Mouse (Mus musculus): Measurements from ENCODE around the gene Marveld3. TPM values are rescaled to one million over a fixed set of nuclear protein-coding genes. Genes with fewer than 3 reads are reported as not detected.

Marveld3 gene
- polyA plus RNA-seq, 1 experiment from 2014 or later: 0.50 TPM

DNA sequence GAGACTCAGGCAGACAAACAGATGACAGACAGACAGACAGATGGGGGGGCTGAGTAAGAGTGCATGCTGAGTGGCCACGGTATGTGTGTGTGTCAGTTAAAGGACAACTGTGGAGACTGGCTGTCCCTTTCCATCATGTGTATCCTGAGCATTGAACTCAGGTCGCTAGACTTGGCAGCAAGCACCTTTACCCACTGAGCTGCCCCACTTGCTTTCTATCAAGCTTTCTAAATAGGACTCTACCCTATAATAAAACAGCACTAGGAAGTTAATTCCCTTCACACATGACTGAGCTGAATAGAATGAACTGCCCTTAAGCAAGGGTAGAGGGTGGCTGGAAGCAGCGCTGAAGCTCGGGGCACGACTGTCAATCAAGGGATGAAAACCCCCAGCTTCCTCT is 30.2 kb upstream of the Marveld3 start:
- Histone ChIP-seq H3K9me3 (no peaks in the 10 kb centered on the region), H3K9ac (replicated peaks) (no peak overlapping the region), H3K4me1 (replicated peaks) (no peaks in the 10 kb centered on the region), H3K27ac (no peak overlapping the region), H3K4me2 (no peak overlapping the region), H3K4me3 (replicated peaks) (no peak overlapping the region), H3K36me3 (no peaks in the 10 kb centered on the region), H3K27me3 (no peaks in the 10 kb centered on the region)
- ATAC-seq (ENCODE audit: insufficient number of reproducible peaks, insufficient read depth, low FRiP score, low TSS enrichment, low read depth): no peak
- WGBS: 81% methylated on average over 5 of the region's 5 CpGs

DNA sequence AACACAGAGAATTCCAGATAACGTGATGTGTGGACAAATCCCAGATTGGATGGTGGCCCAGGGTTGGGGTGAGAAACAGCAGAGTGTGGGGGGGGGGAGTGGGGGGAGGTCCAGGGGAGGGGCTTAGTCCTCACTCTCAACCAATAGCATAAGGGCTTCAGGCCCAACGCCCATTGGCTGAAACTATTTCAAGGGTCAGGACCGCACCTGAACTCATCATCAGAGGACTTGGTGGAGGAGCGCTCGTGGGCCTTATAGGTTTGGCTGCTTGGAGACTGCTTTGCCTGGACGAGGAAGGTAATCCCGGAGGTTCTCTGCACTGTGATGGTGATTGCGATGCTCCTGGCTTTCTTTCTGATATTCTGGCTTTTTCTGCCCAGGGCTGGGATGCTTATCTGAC is 28.2 kb upstream of the Marveld3 start, which contains the start of gene Tat:
TSS of gene Tat (plus strand) at position 214 of the 400 bp plus-strand sequence.
- no peaks in the 10 kb centered on the region for H3K27me3 ChIP-seq
- H3K36me3 ChIP-seq: no peaks in the 10 kb centered on the region
- no peak within 1 kb of the TSS for H3K4me2 ChIP-seq
- no peaks in the 10 kb centered on the region for H3K4me1 ChIP-seq (replicated peaks)
- H3K9me3 ChIP-seq: no peaks in the 10 kb centered on the region
- ATAC-seq (ENCODE audit: insufficient number of reproducible peaks, insufficient read depth, low FRiP score, low TSS enrichment, low read depth): no peak
- H3K4me3 ChIP-seq (replicated peaks): no peak within 1 kb of the TSS
- WGBS: 80% methylated on average over 8 of the region's 8 CpGs
- H3K9ac ChIP-seq (replicated peaks): no peak within 1 kb of the TSS
- H3K27ac ChIP-seq: no peak within 1 kb of the TSS

DNA sequence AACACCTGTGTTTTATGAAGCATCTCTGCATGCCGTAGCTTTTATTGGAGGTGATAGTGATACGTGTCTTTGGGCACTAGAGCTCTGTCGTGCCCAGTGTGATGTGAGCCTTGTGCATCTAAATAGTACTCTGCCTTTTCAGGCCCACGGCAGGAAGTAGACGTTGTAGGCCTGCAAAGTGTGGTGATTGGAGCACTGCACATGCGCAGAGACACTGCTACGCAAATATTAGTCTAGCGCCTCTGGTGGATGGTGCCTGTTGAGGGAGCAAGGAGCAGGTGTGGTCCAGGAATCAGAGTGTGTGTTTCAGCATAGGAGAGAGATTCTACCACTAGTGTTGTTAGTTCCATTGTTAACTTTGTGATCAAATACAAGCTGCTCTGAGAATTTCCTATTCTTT is 27.1 kb upstream of the Marveld3 start:
- no peaks in the 10 kb centered on the region for H3K9me3 ChIP-seq
- no peaks in the 10 kb centered on the region for H3K27me3 ChIP-seq
- no peak for ATAC-seq (ENCODE audit: insufficient number of reproducible peaks, insufficient read depth, low FRiP score, low TSS enrichment, low read depth)
- no peaks in the 10 kb centered on the region for H3K36me3 ChIP-seq
- 0 out of 2 replicates have a peak, but pooled peaks cover under 1% of the 10 kb centered on the region for H3K4me1 ChIP-seq (replicated peaks)
- no peak overlapping the region for H3K4me3 ChIP-seq (replicated peaks)
- WGBS: 86% methylated on average over 8 of the region's 8 CpGs
- no peak overlapping the region for H3K4me2 ChIP-seq
- H3K27ac ChIP-seq: no peak overlapping the region
- no peak overlapping the region for H3K9ac ChIP-seq (replicated peaks)

DNA sequence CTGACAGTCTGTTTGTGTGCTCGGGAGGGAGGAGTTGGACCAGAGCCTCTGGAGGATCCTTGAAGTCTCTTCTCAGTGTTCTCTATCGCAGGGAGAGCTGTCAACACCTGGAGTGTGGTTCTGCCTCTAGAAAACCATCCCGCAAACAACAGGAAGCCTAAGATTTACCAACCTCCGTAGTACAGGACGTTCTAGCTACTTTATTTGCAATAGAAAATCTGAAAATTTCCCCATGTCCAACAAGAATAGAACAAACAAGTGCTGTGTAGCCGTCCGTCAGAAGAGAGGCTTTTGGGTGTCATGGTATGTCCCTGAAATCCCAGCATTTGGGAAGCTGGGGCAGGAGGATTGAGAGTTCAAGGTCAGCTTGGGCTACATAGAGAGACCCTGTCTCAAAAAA is 25.8 kb upstream of the Marveld3 start:
- H3K4me1 ChIP-seq (replicated peaks): 0 out of 2 replicates have a peak, but pooled peaks cover 3% of the 10 kb centered on the region
- no peak overlapping the region for H3K4me3 ChIP-seq (replicated peaks)
- no peak overlapping the region for H3K9ac ChIP-seq (replicated peaks)
- H3K4me2 ChIP-seq: no peak overlapping the region
- H3K27ac ChIP-seq: no peak overlapping the region
- no peaks in the 10 kb centered on the region for H3K36me3 ChIP-seq
- no peaks in the 10 kb centered on the region for H3K9me3 ChIP-seq
- peaks cover 5% of the 10 kb centered on the region; the same call in 1 of the 2 replicates for H3K27me3 ChIP-seq
- no peak for ATAC-seq (ENCODE audit: insufficient number of reproducible peaks, insufficient read depth, low FRiP score, low TSS enrichment, low read depth)
- WGBS: 82% methylated on average over 7 of the region's 7 CpGs

DNA sequence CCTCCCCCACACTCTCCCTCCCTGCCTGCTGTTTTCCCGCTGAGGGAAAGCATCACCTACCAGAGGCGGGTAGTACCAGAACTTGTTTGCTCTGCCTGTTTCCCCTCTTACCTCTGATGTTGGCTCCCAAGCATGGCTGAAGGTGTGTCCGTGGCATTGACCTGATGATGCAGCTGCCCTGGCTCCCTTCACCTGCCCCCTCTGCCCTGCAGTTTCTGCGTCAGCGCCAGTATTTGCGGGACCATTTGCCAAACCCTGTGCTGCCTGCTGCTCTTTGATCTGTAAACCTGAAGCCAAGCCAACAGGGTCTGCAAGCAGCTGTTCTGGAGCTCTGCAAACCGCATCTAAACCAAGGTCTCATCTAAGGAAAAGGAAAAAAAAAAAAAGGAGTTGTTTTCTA is 24.4 kb upstream of the Marveld3 start:
- Histone ChIP-seq H3K27ac (no peak overlapping the region), H3K36me3 (no peaks in the 10 kb centered on the region), H3K27me3 (peaks cover 5% of the 10 kb centered on the region; the same call in 1 of the 2 replicates), H3K9me3 (no peaks in the 10 kb centered on the region), H3K9ac (replicated peaks) (no peak overlapping the region), H3K4me1 (replicated peaks) (0 out of 2 replicates have a peak, but pooled peaks cover 3% of the 10 kb centered on the region), H3K4me2 (no peak overlapping the region), H3K4me3 (replicated peaks) (no peak overlapping the region)
- ATAC-seq (ENCODE audit: insufficient number of reproducible peaks, insufficient read depth, low FRiP score, low TSS enrichment, low read depth): no peak
- WGBS: 55% methylated on average over 7 of the region's 7 CpGs

DNA sequence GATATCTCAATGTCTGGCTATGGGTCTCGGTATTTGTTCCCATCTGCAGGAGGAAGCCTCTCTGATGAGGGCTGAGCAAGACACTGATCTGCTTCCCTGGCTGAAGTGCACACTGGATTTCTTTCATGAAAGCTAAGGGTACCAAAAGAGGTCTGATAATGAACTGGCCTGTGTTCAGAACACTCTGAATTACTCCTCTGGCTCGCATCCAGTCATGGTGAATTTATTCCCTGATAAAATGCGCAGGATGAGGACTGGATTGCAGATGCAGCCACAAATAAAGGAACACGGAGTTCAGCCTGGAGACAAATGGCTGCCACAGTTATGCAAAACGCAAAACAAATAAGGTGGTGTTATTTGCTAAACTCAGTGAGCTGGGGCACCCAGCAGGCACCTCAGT is 21.9 kb upstream of the Marveld3 start:
- 52% methylated on average over 5 of the region's 5 CpGs for WGBS
- ATAC-seq (ENCODE audit: insufficient number of reproducible peaks, insufficient read depth, low FRiP score, low TSS enrichment, low read depth): no peak
- H3K9me3 ChIP-seq: no peaks in the 10 kb centered on the region
- no peak overlapping the region for H3K9ac ChIP-seq (replicated peaks)
- H3K4me2 ChIP-seq: no peak overlapping the region
- peaks cover 13% of the 10 kb centered on the region; the same call in 1 of the 2 replicates for H3K27me3 ChIP-seq
- H3K36me3 ChIP-seq: no peaks in the 10 kb centered on the region
- 0 out of 2 replicates have a peak, but pooled peaks cover 3% of the 10 kb centered on the region for H3K4me1 ChIP-seq (replicated peaks)
- H3K27ac ChIP-seq: no peak overlapping the region
- no peak overlapping the region for H3K4me3 ChIP-seq (replicated peaks)

DNA sequence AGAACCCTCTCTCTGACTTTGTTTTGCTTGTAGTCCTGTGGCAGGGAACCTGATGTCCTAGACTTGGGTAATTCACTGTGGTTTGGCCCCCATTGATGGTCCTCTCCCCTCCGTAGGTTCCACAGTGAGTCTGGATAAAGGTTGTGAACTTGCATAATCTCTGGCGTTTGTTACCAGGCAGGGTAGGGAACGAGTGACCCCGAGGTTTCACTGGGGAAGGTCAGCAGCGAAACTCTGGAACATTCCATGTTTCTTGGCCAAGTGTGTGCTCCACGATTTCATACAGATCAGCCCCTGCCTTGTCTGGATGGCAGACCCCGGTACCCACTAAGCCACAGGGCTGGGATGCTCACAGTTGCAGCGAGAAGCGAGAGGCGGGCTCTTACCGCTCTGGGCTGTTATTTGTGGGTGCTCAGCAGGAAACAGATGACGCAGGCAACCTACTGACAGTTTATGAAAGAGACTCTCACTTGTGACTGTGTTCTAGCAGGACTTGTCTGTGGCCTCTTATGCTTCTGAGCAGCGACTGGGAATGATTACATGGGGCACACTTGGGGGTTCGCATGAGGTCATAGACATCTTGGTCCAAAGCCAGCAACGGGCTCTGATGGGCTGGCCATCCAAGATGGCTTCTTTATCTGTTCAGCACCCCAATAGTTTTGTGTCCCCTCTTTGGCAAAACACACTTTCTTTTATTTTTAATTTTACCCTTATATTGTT is 20.5 kb upstream of the Marveld3 start:
- no peak overlapping the region for H3K9ac ChIP-seq (replicated peaks)
- H3K4me2 ChIP-seq: no peak overlapping the region
- no peak for ATAC-seq (ENCODE audit: insufficient number of reproducible peaks, insufficient read depth, low FRiP score, low TSS enrichment, low read depth)
- no peaks in the 10 kb centered on the region for H3K36me3 ChIP-seq
- peaks cover 13% of the 10 kb centered on the region; the same call in 1 of the 2 replicates for H3K27me3 ChIP-seq
- no peak overlapping the region for H3K4me3 ChIP-seq (replicated peaks)
- no peaks in the 10 kb centered on the region for H3K9me3 ChIP-seq
- WGBS: 76% methylated on average over 15 of the region's 15 CpGs
- H3K4me1 ChIP-seq (replicated peaks): 0 out of 2 replicates have a peak, but pooled peaks cover 3% of the 10 kb centered on the region
- H3K27ac ChIP-seq: no peak overlapping the region

DNA sequence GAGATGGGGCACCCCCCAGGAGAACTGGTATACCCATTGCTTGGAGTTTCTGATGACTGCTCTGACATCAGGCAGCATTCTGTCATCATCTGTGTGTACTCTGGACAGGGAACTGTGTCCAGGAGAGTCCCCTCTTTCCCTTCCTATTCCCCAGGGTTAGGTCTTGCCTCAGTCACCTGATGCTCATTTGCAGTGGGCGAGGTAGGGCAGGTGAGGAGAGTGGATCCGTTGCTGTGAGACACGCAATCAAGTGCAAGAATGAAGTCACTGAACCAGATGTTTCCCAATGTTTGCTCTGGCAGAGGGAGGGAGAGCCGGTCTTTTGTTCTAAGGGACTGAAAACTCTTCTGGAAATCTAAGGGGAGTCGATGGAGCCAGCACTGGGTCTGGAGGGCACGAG is 17.3 kb upstream of the Marveld3 start:
- no peak overlapping the region for H3K27ac ChIP-seq
- no peak overlapping the region for H3K4me2 ChIP-seq
- peaks cover 9% of the 10 kb centered on the region for H3K9me3 ChIP-seq
- 0 out of 2 replicates have a peak, but pooled peaks cover 3% of the 10 kb centered on the region for H3K4me1 ChIP-seq (replicated peaks)
- 89% methylated on average over 6 of the region's 6 CpGs for WGBS
- H3K9ac ChIP-seq (replicated peaks): no peak overlapping the region
- ATAC-seq (ENCODE audit: insufficient number of reproducible peaks, insufficient read depth, low FRiP score, low TSS enrichment, low read depth): no peak
- H3K27me3 ChIP-seq: peaks cover 13% of the 10 kb centered on the region; the same call in 1 of the 2 replicates
- H3K4me3 ChIP-seq (replicated peaks): no peak overlapping the region
- H3K36me3 ChIP-seq: no peaks in the 10 kb centered on the region

DNA sequence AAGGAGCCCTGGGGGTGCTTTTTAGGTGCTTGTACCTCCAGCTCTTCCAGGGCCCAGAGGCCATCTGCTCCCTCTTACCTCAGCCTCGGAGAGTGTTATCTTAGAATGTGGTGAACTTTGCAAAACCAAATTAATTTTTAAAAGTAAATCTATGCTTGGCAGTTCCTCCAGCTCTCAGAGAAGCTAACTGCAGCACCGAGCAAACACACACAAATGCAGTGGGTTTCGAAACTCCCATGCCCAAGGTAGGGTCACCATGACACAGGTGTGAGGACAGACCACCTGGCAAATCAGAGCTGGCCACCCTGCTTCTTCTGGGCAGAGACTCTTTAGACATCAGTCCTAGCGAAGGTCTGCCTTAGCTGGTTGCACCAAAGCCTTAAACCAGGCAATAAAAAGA is 10.9 kb upstream of the Marveld3 start:
- ATAC-seq (ENCODE audit: insufficient number of reproducible peaks, insufficient read depth, low FRiP score, low TSS enrichment, low read depth): no peak
- H3K36me3 ChIP-seq: no peaks in the 10 kb centered on the region
- H3K4me3 ChIP-seq (replicated peaks): no peak overlapping the region
- WGBS: 83% methylated on average over 4 of the region's 4 CpGs
- H3K4me1 ChIP-seq (replicated peaks): no peaks in the 10 kb centered on the region
- no peak overlapping the region for H3K4me2 ChIP-seq
- H3K27me3 ChIP-seq: peaks cover 33% of the 10 kb centered on the region
- H3K9ac ChIP-seq (replicated peaks): no peak overlapping the region
- peaks cover 9% of the 10 kb centered on the region for H3K9me3 ChIP-seq
- H3K27ac ChIP-seq: no peak overlapping the region

DNA sequence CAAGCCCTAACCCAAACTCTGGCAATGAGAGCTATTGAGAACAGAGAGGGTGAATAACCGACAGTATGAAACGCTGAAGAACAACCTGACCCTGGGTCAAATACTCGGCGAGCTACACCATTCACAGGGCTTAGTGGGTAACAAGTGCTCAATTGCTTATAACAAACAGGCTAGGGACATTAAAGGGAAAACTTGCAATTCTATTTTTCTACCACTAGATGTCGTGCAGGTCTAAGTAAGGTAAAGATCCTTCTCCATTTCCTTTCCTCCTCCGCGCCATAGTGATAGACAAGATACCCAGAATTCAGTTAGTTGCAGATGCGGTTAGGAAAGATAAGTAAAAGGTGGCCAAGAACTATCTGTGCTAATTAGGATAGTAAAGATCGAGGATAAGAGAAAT is 8.3 kb upstream of the Marveld3 start:
- no peak overlapping the region for H3K27ac ChIP-seq
- 11% methylated on average over 9 of the region's 9 CpGs for WGBS
- no peak for ATAC-seq (ENCODE audit: insufficient number of reproducible peaks, insufficient read depth, low FRiP score, low TSS enrichment, low read depth)
- no peaks in the 10 kb centered on the region for H3K9me3 ChIP-seq
- no peak overlapping the region for H3K4me3 ChIP-seq (replicated peaks)
- H3K36me3 ChIP-seq: no peaks in the 10 kb centered on the region
- H3K4me1 ChIP-seq (replicated peaks): no peaks in the 10 kb centered on the region
- no peak overlapping the region for H3K9ac ChIP-seq (replicated peaks)
- peaks cover 39% of the 10 kb centered on the region for H3K27me3 ChIP-seq
- no peak overlapping the region for H3K4me2 ChIP-seq

DNA sequence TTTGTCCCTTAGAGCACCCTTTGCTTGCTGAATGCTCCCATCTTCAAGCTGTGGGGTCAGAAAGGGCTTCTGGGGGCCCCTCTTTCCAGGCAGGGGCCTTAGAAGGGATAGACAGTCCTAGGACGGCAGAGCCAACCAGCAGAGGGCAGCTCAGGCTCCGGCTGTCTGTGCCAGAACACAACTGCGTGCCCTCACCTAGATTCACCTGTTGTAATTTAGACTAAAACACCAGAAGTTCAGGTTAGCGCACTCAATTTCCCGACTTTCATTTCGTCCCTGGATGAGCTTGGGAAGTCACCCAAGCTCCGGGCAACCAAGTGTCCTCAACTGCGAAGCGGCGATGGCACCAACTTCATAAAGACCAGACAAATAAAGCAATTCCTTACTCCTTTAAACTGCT is 6.8 kb upstream of the Marveld3 start:
- Histone ChIP-seq H3K4me1 (replicated peaks) (no peaks in the 10 kb centered on the region), H3K4me3 (replicated peaks) (no peak overlapping the region), H3K4me2 (no peak overlapping the region), H3K36me3 (no peaks in the 10 kb centered on the region), H3K27me3 (peaks cover 45% of the 10 kb centered on the region), H3K27ac (no peak overlapping the region), H3K9ac (replicated peaks) (no peak overlapping the region), H3K9me3 (no peaks in the 10 kb centered on the region)
- WGBS: 55% methylated on average over 10 of the region's 10 CpGs
- ATAC-seq (ENCODE audit: insufficient number of reproducible peaks, insufficient read depth, low FRiP score, low TSS enrichment, low read depth): no peak

DNA sequence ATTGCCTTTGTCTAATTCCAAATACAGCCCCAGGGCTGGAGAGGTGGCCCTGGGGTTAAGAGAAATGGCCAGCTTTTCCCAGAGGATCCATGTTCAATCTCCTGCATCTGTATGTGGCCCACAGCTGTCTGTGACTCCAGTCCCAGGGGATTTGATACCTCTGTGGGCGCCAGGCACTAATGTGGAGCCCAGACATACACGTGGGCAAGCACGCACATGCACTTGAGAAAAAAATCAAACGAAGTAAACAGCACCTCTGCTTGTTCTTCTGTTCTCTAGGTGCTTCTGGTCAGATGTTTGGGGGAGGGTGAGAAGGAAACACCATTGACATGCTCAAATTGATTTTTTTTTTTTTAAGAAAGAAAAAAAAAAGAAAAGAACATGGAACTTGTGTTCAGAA is 2.1 kb upstream of the Marveld3 start:
- H3K9ac ChIP-seq (replicated peaks): no peak overlapping the region
- H3K9me3 ChIP-seq: no peaks in the 10 kb centered on the region
- WGBS: 64% methylated on average over 4 of the region's 4 CpGs
- no peaks in the 10 kb centered on the region for H3K36me3 ChIP-seq
- no peak overlapping the region for H3K4me3 ChIP-seq (replicated peaks)
- no peak overlapping the region for H3K27ac ChIP-seq
- H3K4me2 ChIP-seq: no peak overlapping the region
- peaks cover 69% of the 10 kb centered on the region for H3K27me3 ChIP-seq
- peaks cover 13% of the 10 kb centered on the region for H3K4me1 ChIP-seq (replicated peaks)
- ATAC-seq (ENCODE audit: insufficient number of reproducible peaks, insufficient read depth, low FRiP score, low TSS enrichment, low read depth): no peak

Measured in limb, embryonic 12.5 days (tissue).